Mouse (Mus musculus) heart, postnatal 14 days (tissue): ENCODE results near the gene Tldc1. TPM values are rescaled to one million over a fixed set of nuclear protein-coding genes. Genes with fewer than 3 reads are reported as not detected.
A peak's percentile ranks its signal among the peaks of the same experiment; 100 is the strongest.

Experiments
- DNase-seq, 2 experiments: peaks; one replicate each; pipeline ENCODE4 v3.0.0; 2021 to 2022
- intact Hi-C: fragments of 180-260 bp; cut with DNase I; formaldehyde crosslinking; loops from one replicate; pipeline ENCODE4 v1.15.1; 2025
- total RNA-seq, 2 experiments: library from RNA; stranded (reverse); gene quantifications; 2 replicates each; pipeline ENCODE4 v1.2.3; 2021

Tldc1 gene
- total RNA-seq, 2 experiments from 2014 or later = 11.6 to 14.6 TPM

DNA sequence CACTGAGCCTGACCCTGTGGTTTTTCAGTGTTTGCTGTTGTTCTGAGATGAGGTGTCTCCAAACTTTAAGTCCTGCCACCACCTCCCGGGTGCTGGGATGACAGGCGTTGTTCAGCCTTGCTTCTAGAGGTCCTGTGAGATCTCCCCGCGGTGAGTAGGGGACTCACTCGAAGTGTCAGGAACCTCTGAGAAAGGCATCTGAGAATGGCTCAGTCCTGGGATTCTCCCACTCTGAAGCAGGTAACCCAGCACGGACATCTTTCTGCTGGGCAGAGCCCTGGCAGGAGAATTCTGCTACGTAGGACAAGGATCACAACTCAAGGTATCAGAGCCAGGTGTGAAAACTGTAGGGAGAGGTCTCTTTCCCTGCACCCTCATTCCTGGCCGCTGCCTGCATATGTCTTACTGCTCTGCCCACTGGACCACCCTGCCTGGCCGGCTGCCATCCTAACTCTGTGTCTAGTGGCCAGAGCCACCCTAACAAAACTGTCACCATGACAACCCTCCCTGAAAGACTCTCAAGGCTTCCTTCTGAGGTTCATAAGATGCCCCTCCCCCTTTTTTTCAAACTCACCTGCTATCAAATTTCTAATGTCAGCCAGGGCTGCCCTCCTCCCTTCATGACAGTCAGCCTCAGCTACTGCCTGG is 2.3 kb upstream of the Tldc1 start:
- no peak for DNase-seq
- intact Hi-C loops = loop anchor here (10.0 kb wide), 2 partner anchors 294 to 336 kb away; partner anchors contain the start of gene Necab2

GRCm38 (mm10) chr8:119779013-119779737 is 959 bp upstream of the Tldc1 start:
- intact Hi-C loops = loop anchor here (1.0 kb wide), 2 partner anchors 80 to 93 kb away; no protein-coding TSS in a partner anchor
- DNase-seq = peak; percentile 81 to 84

GRCm38 (mm10) chr8:119777765-119778164 is 451 bp downstream of the Tldc1 start:
- intact Hi-C loops = no loop called here
- DNase-seq = no peak

- peak in 1 of 2 experiments; percentile 42 for DNase-seq
- intact Hi-C loops = no loop called here
Measured at GRCm38 (mm10) chr8:119776668-119777245, 1.5 kb downstream of the Tldc1 start.

DNA sequence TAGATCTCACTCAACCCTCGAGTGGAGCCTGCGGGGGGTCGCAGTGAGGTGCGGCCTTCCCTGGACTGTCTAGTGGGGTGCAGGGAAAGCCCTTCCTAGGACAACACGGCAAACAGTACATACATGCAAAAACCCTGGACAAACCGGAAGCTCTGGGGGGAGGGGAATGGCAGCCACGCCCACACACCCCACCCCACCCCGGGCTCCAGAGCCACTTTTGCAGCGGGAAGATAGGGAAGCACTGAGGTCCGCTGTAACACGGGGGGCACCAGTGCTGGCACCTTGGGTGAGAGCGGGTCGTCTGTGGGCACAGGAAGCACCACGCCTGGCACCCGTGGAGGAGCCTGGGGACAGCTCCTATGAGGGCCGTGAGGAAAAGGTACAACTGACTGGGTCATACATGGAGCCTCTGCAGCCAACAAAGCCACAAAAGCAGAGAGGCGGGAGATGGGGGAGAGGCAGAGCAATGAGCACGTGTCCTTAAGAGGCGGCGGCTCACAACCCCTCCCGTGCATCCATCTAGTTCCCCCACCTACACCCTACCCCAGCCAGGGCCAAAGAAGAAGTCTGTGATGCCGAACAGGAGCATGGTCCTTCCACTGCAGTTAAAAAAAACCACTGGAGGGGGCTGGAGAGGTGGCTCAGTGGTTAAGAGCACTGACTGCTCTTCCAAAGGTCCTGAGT is 12.3 kb downstream of the Tldc1 start:
- DNase-seq = no peak
- intact Hi-C loops = no loop called here

GRCm38 (mm10) chr8:119765311-119765710 is 12.9 kb downstream of the Tldc1 start:
- no peak for DNase-seq
- intact Hi-C loops = no loop called here

GRCm38 (mm10) chr8:119762226-119763220 is 15.7 kb downstream of the Tldc1 start:
- intact Hi-C loops = no loop called here
- DNase-seq = no peak

DNA sequence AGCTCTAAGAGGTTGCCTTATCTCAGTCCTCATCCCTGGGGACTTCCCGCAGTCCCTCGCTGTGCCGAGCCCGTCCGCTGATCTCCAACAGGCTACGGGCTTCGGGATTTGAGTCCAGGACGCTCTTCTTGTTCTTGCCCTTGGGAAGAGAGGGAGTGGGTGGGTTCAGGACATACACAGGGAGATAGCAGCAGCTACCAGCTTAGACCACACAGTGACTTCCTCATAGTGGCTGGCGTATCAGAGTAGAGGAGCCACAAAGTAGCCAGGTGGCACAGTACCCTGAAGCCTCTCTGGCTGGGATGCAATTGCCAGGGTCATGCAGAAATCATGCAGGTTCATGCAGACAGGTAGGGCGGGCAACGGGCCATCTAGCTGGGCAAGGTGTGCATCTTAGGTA is 16.5 kb downstream of the Tldc1 start:
- intact Hi-C loops = no loop called here
- no peak for DNase-seq

DNA sequence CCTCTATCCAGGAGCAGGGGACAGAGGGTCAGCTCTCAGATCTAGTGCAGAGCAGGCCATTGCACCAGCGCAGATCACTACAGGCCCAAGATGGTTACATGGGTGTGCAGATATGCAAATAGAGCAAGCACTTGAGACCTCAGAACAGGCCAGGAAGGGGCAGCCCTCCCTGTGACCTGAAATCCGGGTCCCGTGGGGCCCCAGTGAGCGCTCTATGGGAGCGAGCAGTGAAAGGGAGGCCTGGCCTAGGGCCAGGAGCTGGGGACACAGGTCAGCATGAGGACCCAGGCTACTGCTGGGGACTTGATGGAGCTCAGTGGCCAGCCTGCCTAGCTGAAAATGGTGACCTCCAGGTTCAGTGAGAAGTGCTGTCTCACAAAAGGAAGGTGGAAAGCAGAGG is 21.7 kb downstream of the Tldc1 start:
- intact Hi-C loops = no loop called here

GRCm38 (mm10) chr8:119756147-119756461 is 22.1 kb downstream of the Tldc1 start:
- no peak for DNase-seq
- intact Hi-C loops = no loop called here

More for the DNA sequence above, 21.7 kb downstream of the Tldc1 start:
- DNase-seq = peak; percentile 36 to 45

DNA sequence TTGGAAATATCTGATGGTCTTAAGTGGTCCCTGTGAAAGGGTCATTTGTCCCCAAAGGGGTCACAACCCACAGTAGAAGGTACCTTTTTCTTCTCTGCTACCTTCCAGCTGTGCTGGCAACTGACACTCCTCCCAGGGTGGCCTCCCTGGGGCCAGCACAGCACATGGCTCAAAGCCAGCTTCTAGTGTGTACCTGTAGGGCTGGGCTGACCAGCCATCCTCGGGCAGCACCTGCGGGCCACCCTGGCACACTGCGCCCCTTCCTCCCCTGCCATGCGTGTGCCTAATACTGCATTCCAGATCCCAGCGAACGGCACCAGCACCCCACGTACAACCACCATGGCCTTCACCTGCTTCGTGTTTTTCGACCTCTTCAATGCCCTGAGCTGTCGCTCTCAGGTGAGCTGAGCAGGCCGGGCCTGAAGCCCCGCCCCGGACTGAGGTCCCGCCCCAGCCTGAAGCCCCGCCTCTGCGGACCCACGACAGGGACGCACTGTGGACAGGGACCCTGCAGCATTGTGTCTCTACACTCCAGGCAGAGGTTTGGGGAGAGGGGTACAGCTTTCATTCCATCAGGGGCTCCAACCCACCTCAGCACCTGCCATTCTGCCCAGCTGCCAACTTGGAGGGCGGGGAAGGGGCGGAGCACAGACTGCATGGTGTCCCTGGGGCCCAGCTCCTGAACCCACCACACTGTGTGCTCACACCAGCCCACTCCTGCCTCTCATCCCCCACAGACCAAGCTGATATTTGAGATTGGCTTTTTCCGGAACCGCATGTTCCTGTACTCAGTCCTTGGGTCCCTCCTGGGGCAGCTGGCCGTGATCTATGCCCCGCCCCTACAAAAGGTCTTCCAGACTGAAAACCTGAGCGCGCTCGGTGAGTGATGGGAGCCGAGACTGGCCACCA is 22.7 kb downstream of the Tldc1 start:
- intact Hi-C loops = no loop called here
- DNase-seq = no peak

GRCm38 (mm10) chr8:119744604-119745003 is 33.6 kb downstream of the Tldc1 start:
- DNase-seq = no peak
- intact Hi-C loops = no loop called here

GRCm38 (mm10) chr8:119743291-119744026 is 34.8 kb downstream of the Tldc1 start:
- intact Hi-C loops = loop anchor here (2.0 kb wide), 1 partner anchor 45 kb away; no protein-coding TSS in a partner anchor
- peak; percentile 42 to 64 for DNase-seq

DNA sequence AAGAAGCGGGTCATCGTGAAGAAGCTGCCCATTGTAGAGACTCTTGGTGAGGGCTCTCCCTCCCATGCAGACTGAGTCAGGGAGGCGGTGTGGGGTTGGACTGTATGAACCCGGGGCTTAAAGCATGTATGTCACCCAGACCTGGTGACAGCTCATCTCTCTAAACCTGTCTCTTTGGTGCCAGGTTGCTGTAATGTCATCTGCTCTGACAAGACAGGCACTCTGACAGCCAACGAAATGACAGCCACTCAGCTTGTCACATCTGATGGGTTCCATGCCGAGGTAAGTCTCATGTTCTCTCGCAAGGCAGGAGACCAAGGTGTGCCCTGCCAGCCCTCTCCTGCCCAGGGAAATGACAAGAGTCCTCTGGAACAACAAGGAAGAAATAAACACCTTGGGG is 35.8 kb downstream of the Tldc1 start:
- intact Hi-C loops = loop anchor here (2.0 kb wide), 1 partner anchor 44 kb away; no protein-coding TSS in a partner anchor
- peak in 1 of 2 experiments; percentile 11 for DNase-seq

DNA sequence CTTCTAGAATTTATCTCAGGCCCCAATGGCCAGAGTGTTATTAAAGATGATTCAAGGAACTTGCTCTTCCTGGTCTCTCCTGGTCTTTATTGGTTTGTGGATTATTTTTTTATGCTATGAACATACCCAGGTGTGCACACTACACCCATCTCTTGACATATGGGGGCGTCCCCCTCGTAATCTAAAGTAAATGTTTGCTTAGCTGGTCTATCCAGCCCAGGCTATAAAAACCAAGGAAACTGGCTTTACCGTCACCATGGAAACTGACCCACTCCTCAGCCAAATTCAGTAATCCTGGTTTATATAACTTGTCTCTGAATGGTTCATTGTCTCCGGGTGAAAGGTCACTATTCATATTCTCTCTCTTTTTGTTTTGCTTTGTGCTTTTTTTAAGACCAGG is 37.6 kb downstream of the Tldc1 start:
- DNase-seq = no peak
- intact Hi-C loops = no loop called here

DNA sequence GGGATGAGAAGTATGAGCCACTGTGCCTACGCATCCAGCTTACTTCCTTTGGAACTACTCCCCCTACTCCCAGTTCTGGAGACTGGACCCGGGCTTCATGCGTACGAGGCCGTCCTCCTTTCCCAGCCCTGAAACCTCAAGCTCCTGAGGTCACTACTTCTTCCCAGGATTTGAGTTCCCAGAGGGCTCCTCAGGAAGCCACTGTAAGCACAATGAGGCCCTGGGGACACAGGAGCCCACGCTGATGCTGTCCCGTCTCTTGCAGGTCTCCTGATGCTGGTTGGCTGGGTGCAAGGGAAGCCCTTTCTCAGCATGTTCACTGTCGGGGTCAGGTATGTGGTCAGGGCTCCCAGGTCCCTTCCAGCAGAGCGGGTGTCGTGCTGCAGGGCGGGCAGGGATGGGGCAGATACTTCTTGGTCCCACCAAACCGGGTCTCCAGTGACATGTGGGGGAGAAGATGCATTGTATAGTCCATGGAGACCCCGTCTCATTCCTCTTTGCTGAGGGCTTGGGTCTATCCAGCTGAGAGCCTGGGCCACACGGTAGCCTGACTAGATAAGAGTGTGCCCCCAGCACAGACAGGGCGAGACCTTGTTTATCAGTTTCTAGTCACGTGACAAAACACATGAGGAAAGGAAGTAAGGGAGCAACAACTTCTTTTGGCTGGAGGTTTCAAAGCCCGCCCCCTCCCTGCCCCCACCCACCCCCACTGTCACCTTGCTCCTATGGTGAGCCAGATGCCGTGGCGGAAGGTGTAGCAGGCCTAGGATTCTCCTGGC is 39.9 kb downstream of the Tldc1 start:
- intact Hi-C loops = no loop called here
- no peak for DNase-seq
